Mouse (Mus musculus) lung, embryonic 15.5 days (tissue): ENCODE data around the gene Vmn1r127. TPM values are rescaled to one million over a fixed set of nuclear protein-coding genes. Genes with fewer than 3 reads are reported as not detected.
"Not testable (repeated sequence)": the region's sequence is repeated elsewhere in the genome, so short reads cannot be mapped to it uniquely, and the experiment has no call there.

Source experiments
- ATAC-seq: fragments of 200-750 bp; cut with Nextera tagmentation; 2 replicates; pipeline ENCODE4 v1.8.0; 2017; ENCODE audit warnings: moderate number of reproducible peaks, borderline replicate concordance; ENCODE audit not compliant: low FRiP score, low TSS enrichment; ENCODE audit errors: extremely low read depth
- H3K27ac ChIP-seq: fragments of 300-500 bp; sonication (generic); 2 replicates; pipeline ENCODE4 v1.5.1; 2015; ENCODE audit warnings: moderate library complexity, mild to moderate bottlenecking, inconsistent platforms
- H3K27me3 ChIP-seq: fragments of 300-500 bp; sonication (generic); 2 replicates; pipeline ENCODE4 v1.6.1; 2015; ENCODE audit warnings: inconsistent platforms
- H3K36me3 ChIP-seq: fragments of 300-500 bp; sonication (generic); 2 replicates; pipeline ENCODE4 v1.6.1; 2015; ENCODE audit warnings: inconsistent platforms
- H3K4me1 ChIP-seq: fragments of 300-500 bp; sonication (generic); 2 replicates; pipeline ENCODE4 v1.6.1; 2015; ENCODE audit warnings: inconsistent platforms
- H3K4me2 ChIP-seq: fragments of 300-500 bp; sonication (generic); 2 replicates; pipeline ENCODE4 v1.6.1; 2015; ENCODE audit warnings: inconsistent platforms, mild to moderate bottlenecking, moderate library complexity
- H3K4me3 ChIP-seq: fragments of 300-500 bp; sonication (generic); 2 replicates; pipeline ENCODE4 v1.5.1; 2015; ENCODE audit warnings: mild to moderate bottlenecking, inconsistent platforms
- H3K9ac ChIP-seq: fragments of 300-500 bp; sonication (generic); 2 replicates; pipeline ENCODE4 v1.6.1; 2015; ENCODE audit warnings: inconsistent platforms
- H3K9me3 ChIP-seq: fragments of 300-500 bp; sonication (generic); 2 replicates; pipeline ENCODE4 v1.6.1; 2016; ENCODE audit warnings: inconsistent platforms
- WGBS: fragments of 180-500 bp; shearing (Covaris S2); methylation state at CpG from one replicate; pipeline ENCODE4 v1.1.7; 2015; 5-methylcytosine and 5-hydroxymethylcytosine counted together
- polyA plus RNA-seq: library from polyadenylated mRNA; unstranded; fragments of >200 nt; fragmentation: Nextera tagmentation; extraction: Ambion mirVana; gene quantifications from 2 replicates; pipeline ENCODE4 v1.2.1, GENCODE M21; 2015

Vmn1r127 gene
- not detected in 2 replicates for polyA plus RNA-seq

DNA sequence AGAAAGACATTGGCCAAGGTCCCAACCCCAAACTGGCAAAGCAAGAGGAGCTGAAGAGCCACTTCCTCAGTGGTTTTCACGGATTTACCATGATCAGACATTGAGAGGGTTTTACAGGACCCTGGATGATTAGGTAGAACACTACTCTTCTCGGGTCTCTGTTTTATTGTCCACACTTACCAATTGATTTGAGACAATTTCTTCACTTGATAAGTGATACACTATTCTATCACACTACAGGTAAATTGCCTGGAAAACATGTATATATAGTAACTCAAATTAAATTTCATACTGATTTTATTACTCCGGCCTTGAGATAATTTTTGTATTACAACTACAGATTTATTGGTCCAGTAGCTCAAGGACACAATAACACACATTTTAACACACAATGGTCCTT, at the start of gene Vmn1r127:
Gene Vmn1r127 (minus strand): TSS at position 101 of the 400 bp plus-strand sequence.
- not testable (repeated sequence) for H3K9ac ChIP-seq, ATAC-seq, H3K4me3 ChIP-seq, H3K36me3 ChIP-seq, H3K4me1 ChIP-seq, H3K27ac ChIP-seq, H3K4me2 ChIP-seq, H3K9me3 ChIP-seq, H3K27me3 ChIP-seq
- WGBS, result no CpG with 5 or more reads among the region's 3 CpGs

DNA sequence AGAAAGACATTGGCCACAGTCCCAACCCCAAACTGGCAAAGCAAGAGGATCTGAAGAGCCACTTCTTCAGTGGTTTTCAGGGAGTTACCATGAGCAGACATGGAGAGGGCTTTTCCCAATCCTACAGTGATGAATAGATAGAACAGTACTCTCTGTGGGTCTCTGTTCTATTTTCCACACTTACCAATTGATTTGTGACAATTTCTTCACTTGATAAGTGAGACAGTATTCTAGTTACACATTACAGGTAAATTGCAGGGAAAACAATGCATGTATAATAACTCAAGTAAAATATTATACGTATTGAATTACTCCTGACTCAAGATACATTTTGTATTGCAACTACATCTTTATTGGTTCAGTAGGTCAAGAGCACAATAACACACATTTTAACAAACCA, 41.5 kb upstream of the Vmn1r127 start, which contains the start of gene Vmn1r129:
Gene Vmn1r129 (minus strand): TSS at position 101 of the 400 bp plus-strand sequence.
- H3K27ac ChIP-seq, H3K4me3 ChIP-seq, H3K36me3 ChIP-seq, H3K4me2 ChIP-seq, H3K4me1 ChIP-seq, H3K9ac ChIP-seq, ATAC-seq, H3K27me3 ChIP-seq, H3K9me3 ChIP-seq: not testable (repeated sequence)
- no CpG with 5 or more reads among the region's 1 CpGs for WGBS

DNA sequence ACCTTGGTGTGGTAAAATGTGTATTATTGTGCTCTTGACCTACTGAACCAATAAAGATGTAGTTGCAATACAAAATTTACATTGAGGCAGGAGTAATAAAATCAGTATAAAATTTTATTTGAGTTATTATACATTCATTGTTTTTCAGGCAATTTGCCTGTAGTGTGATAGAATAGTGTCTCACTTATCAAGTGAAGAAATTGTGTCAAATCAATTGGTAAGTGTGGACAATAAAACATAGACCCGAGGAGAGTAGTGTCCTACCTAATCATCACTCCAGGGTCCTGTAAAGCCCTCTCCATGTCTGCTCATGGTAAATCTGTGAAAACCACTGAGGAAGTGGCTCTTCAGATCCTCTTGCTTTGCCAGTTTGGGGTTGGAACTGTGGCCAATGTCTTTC, 29.4 kb upstream of the Vmn1r127 start, which contains the start of gene Vmn1r128:
Gene Vmn1r128 (plus strand): TSS at position 301 of the 400 bp plus-strand sequence.
- not testable (repeated sequence) for H3K9ac ChIP-seq, H3K4me3 ChIP-seq, H3K36me3 ChIP-seq, ATAC-seq, H3K9me3 ChIP-seq, H3K4me2 ChIP-seq, H3K4me1 ChIP-seq, H3K27me3 ChIP-seq, H3K27ac ChIP-seq
- 55% methylated on average over 1 of the region's 1 CpGs for WGBS

DNA sequence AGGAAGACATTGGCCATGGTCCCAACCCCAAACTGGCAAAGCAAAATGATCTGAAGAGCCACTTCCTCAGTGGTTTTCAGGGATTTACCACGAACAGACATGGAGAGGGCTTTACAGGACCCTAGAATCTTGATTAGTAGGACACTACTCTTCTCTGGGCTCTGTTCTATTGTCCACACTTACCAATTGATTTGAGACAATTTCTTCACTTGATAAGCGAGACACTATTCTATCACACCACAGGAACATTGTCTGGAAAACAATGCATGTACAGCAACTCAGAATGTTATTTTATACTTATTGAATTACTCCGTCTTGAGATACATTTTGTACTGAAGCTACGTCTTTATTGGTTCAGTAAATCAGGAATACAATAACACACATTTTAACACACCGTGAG, 18.3 kb downstream of the Vmn1r127 start, which contains the start of gene Vmn1r126:
Gene Vmn1r126 (minus strand): TSS at position 101 of the 400 bp plus-strand sequence.
- not testable (repeated sequence) for H3K27ac ChIP-seq, H3K36me3 ChIP-seq, H3K9me3 ChIP-seq, H3K4me1 ChIP-seq, H3K4me2 ChIP-seq, H3K4me3 ChIP-seq, H3K9ac ChIP-seq, ATAC-seq, H3K27me3 ChIP-seq
- no CpG with 5 or more reads among the region's 5 CpGs for WGBS

DNA sequence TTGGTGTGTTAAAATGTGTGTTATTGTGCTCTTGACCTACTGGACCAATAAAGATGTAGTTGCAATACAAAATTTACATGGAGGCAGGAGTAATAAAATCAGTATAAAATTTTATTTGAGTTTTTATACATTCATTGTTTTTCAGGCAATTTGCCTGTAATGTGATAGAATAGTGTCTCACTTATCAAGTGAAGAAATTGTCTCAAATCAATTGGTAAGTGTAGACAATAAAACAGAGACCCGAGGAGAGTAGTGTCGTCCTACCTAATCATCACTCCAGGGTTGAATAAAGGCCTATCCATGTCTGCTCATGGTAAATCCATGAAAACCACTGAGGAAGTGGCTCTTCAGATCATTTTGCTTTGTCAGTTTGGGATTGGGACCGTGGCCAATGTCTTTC, 47.8 kb downstream of the Vmn1r127 start, which contains the start of gene Vmn1r125:
Gene Vmn1r125 (plus strand): TSS at position 301 of the 400 bp plus-strand sequence.
- WGBS, result 58% methylated on average over 3 of the region's 3 CpGs
- not testable (repeated sequence) for H3K4me1 ChIP-seq, H3K27ac ChIP-seq, H3K4me2 ChIP-seq, H3K9ac ChIP-seq, H3K27me3 ChIP-seq, ATAC-seq, H3K9me3 ChIP-seq, H3K36me3 ChIP-seq, H3K4me3 ChIP-seq

Other genes with a start within 250 kb of the Vmn1r127 start
- not detected in 2 replicates for gene Vmn1r121, start 221.3 kb downstream of the Vmn1r127 start, polyA plus RNA-seq
- gene Vmn1r122, start 185.7 kb downstream of the Vmn1r127 start, polyA plus RNA-seq, result not detected in 2 replicates
- not detected in 2 replicates for gene Vmn1r123, start 157.7 kb downstream of the Vmn1r127 start, polyA plus RNA-seq
- not detected in 2 replicates for gene Gm5157, start 129.4 kb downstream of the Vmn1r127 start, polyA plus RNA-seq
- gene Vmn1r124, start 59.2 kb downstream of the Vmn1r127 start, polyA plus RNA-seq, result not detected in 2 replicates
- gene Vmn1r125, start 47.7 kb downstream of the Vmn1r127 start, polyA plus RNA-seq, result not detected in 2 replicates
- not detected in 2 replicates for gene Vmn1r126, start 18.4 kb downstream of the Vmn1r127 start, polyA plus RNA-seq
- not detected in 2 replicates for gene Vmn1r128, start 29.5 kb upstream of the Vmn1r127 start, polyA plus RNA-seq
- gene Vmn1r129, start 41.4 kb upstream of the Vmn1r127 start, polyA plus RNA-seq, result not detected in 2 replicates
- not detected in 2 replicates for gene Gm6882, start 112.9 kb upstream of the Vmn1r127 start, polyA plus RNA-seq
- not detected in 2 replicates for gene Vmn1r130, start 191.9 kb upstream of the Vmn1r127 start, polyA plus RNA-seq
- not detected in 2 replicates for gene Vmn1r131, start 226.2 kb upstream of the Vmn1r127 start, polyA plus RNA-seq